In genomic region chr16:29950136-29950535, GRCm38 (mm10) we compare ENCODE assay signal across 22 mouse cellular contexts.
DNase-seq lines count a peak whose midpoint lies in the region; ATAC-seq and TF ChIP-seq lines count a peak whose summit lies in the region.
"Had no signal": no experiment of that assay in that cellular context is flagged by ENCODE, and none has a peak within 500 bp of the region (broad histone marks: within the 10 kb centered on the region; RNA-seq: fewer than 3 reads in every experiment).

No protein-coding gene starts in this region.

- intact Hi-C loops in left cerebral cortex, postnatal 25 days (cut with DNase I), result no loop called here

- H3K36me3 ChIP-seq in hindbrain, embryonic 13.5 days, result no peaks in the 10 kb centered on the region
- no peaks in the 10 kb centered on the region for H3K36me3 ChIP-seq in hindbrain, postnatal 0 days (ENCODE audit: insufficient read depth, low read length)
- no peaks in the 10 kb centered on the region for H3K36me3 ChIP-seq in midbrain, embryonic 15.5 days (replicated peaks)
- H3K36me3 ChIP-seq: forebrain, embryonic 15.5 days; G1E; hindbrain, embryonic 15.5 days had no signal

- no peaks in the 10 kb centered on the region for H3K9me3 ChIP-seq in hindbrain, embryonic 13.5 days
- H3K9me3 ChIP-seq in hindbrain, postnatal 0 days (ENCODE audit: low read length), result no peaks in the 10 kb centered on the region
- H3K9me3 ChIP-seq in midbrain, embryonic 15.5 days, result no peaks in the 10 kb centered on the region
- H3K9me3 ChIP-seq: forebrain, embryonic 15.5 days; G1E; hindbrain, embryonic 15.5 days; megakaryocyte, embryonic 14.5 days had no signal

- no peak for TF ChIP-seq CTCF in cerebellum, adult 2 months (IDR thresholded peaks at IDR 0.05; ENCODE audit: borderline replicate concordance, insufficient read depth, low read depth, low read length)
- no peak for TF ChIP-seq CTCF in hindbrain, postnatal 0 days (IDR thresholded peaks at IDR 0.05; ENCODE audit: low read depth)

- no peak overlapping the region for H3K4me2 ChIP-seq in hindbrain, embryonic 13.5 days
- no peak overlapping the region for H3K4me2 ChIP-seq in hindbrain, postnatal 0 days (ENCODE audit: low read depth, low read length)
- H3K4me2 ChIP-seq in midbrain, embryonic 15.5 days, result no peak overlapping the region
- H3K4me2 ChIP-seq: forebrain, embryonic 15.5 days; hindbrain, embryonic 15.5 days had no signal

- H3K27ac ChIP-seq in cerebellum, adult 2 months (ENCODE audit: insufficient read depth, low read length), result no peak overlapping the region
- H3K27ac ChIP-seq in hindbrain, embryonic 13.5 days, result peak overlapping the region; percentile 66
- H3K27ac ChIP-seq in hindbrain, postnatal 0 days, result no peak overlapping the region
- H3K27ac ChIP-seq in midbrain, embryonic 15.5 days, result 0 out of 2 replicates have a peak overlapping the region, but pooled peaks have one; percentile 34
- H3K27ac ChIP-seq: forebrain, embryonic 15.5 days; hindbrain, embryonic 15.5 days; layer of hippocampus, adult 2 months; left cerebral cortex, adult 2 months had no signal

- peak; percentile 19 to 20 for DNase-seq in cerebellum, adult 2 months
- no peak for DNase-seq in cerebellum, adult 18-20 months
- no peak for DNase-seq in hindbrain, postnatal 0 days (ENCODE audit: low spot score)
- peak; percentile 79 for DNase-seq in forelimb bud, embryonic 11.5 days (ENCODE audit: low read depth, low spot score)
- no peak for DNase-seq in natural killer cell, adult 2 months (ENCODE audit: low spot score in 2 of 2)
- DNase-seq in left cerebral cortex, postnatal 25 days (ENCODE audit: low spot score in 2 of 2), result no peak
- DNase-seq: kidney, adult 18-20 months; kidney, postnatal 10 days; liver; liver, postnatal 0 days; lung, postnatal 14 days; right cerebral cortex, postnatal 4 days; thymus, postnatal 4 days had no signal

- WGBS in cerebellum, adult 2 months, result 33% methylated on average over 9 of the region's 9 CpGs
- WGBS in hindbrain, embryonic 13.5 days, result 25% methylated on average over 9 of the region's 9 CpGs
- WGBS in hindbrain, postnatal 0 days, result 22% methylated on average over 9 of the region's 9 CpGs
- 18% methylated on average over 9 of the region's 9 CpGs for WGBS in midbrain, embryonic 15.5 days

- H3K4me1 ChIP-seq in cerebellum, adult 2 months (ENCODE audit: control insufficient read depth, insufficient read depth, low read length), result peaks cover 7% of the 10 kb centered on the region
- H3K4me1 ChIP-seq in hindbrain, embryonic 13.5 days (replicated peaks), result peaks cover 24% of the 10 kb centered on the region
- peaks cover 9% of the 10 kb centered on the region; the same call in 1 of the 2 replicates for H3K4me1 ChIP-seq in hindbrain, postnatal 0 days (ENCODE audit: insufficient read depth, low read length)
- H3K4me1 ChIP-seq in midbrain, embryonic 15.5 days, result peaks cover 15% of the 10 kb centered on the region

- TF ChIP-seq POLR2A in cerebellum, adult 2 months (IDR thresholded peaks at IDR 0.05; ENCODE audit: borderline replicate concordance, insufficient read depth, low read length), result no peak

- H3K4me3 ChIP-seq in cerebellum, adult 2 months (replicated peaks; ENCODE audit: insufficient read depth, low read depth, low read length), result no peak overlapping the region
- no peak overlapping the region for H3K4me3 ChIP-seq in hindbrain, embryonic 13.5 days
- no peak overlapping the region for H3K4me3 ChIP-seq in hindbrain, postnatal 0 days (ENCODE audit: low read length)
- no peak overlapping the region for H3K4me3 ChIP-seq in midbrain, embryonic 15.5 days
- H3K4me3 ChIP-seq: forebrain, embryonic 15.5 days; hindbrain, embryonic 15.5 days; layer of hippocampus, adult 2 months; left cerebral cortex, adult 2 months; megakaryocyte, embryonic 14.5 days had no signal

- no peak for ATAC-seq in hindbrain, embryonic 13.5 days (ENCODE audit: low FRiP score)
- no peak for ATAC-seq in hindbrain, postnatal 0 days
- no peak for ATAC-seq in midbrain, embryonic 15.5 days (replicated peaks)
- ATAC-seq: CD4-positive, CD25-positive, alpha-beta regulatory T cell, adult 4 months; forebrain, embryonic 15.5 days; liver, postnatal 0 days had no signal

- H3K27me3 ChIP-seq in cerebellum, adult 2 months (ENCODE audit: control insufficient read depth, insufficient read depth, low read length), result no peaks in the 10 kb centered on the region
- H3K27me3 ChIP-seq in hindbrain, embryonic 13.5 days, result peaks cover 40% of the 10 kb centered on the region
- H3K27me3 ChIP-seq in hindbrain, postnatal 0 days (ENCODE audit: insufficient read depth, low read length), result no peaks in the 10 kb centered on the region
- 0 out of 2 replicates have a peak, but pooled peaks cover 6% of the 10 kb centered on the region for H3K27me3 ChIP-seq in midbrain, embryonic 15.5 days (replicated peaks)
- H3K27me3 ChIP-seq: forebrain, embryonic 15.5 days; hindbrain, embryonic 15.5 days; megakaryocyte, embryonic 14.5 days had no signal

- H3K9ac ChIP-seq in hindbrain, embryonic 13.5 days, result no peak overlapping the region
- H3K9ac ChIP-seq in hindbrain, postnatal 0 days (replicated peaks; ENCODE audit: low read length), result no peak overlapping the region
- H3K9ac ChIP-seq in midbrain, embryonic 15.5 days, result no peak overlapping the region
- H3K9ac ChIP-seq: forebrain, embryonic 15.5 days; hindbrain, embryonic 15.5 days; liver, postnatal 0 days had no signal

Comparison
In these comparisons a context has a peak if more than half of its experiments do, and no peak if none do; other contexts are left out.
1. DNase-seq: peak in cerebellum, adult 2 months (2 of 2) and forelimb bud, embryonic 11.5 days (single experiment); none in cerebellum, adult 18-20 months (0 of 2), hindbrain, postnatal 0 days (single experiment), natural killer cell, adult 2 months (0 of 2) and left cerebral cortex, postnatal 25 days (0 of 2).
2. H3K27ac ChIP-seq: peak in hindbrain, embryonic 13.5 days (single experiment) and midbrain, embryonic 15.5 days (single experiment); none in cerebellum, adult 2 months (single experiment) and hindbrain, postnatal 0 days (single experiment).